Mouse (Mus musculus) neural tube, embryonic 15.5 days (tissue): ENCODE results near the gene Synpo2l. TPM values are rescaled to one million over a fixed set of nuclear protein-coding genes. Genes with fewer than 3 reads are reported as not detected.
A peak's percentile ranks its signal among the peaks of the same experiment; 100 is the strongest.
"Not testable (repeated sequence)": the region's sequence is repeated elsewhere in the genome, so short reads cannot be mapped to it uniquely, and the experiment has no call there.

Source experiments
- ATAC-seq: fragments of 200-750 bp; cut with Nextera tagmentation; 2 replicates; pipeline ENCODE4 v1.8.0; 2017; ENCODE audit warnings: mild to moderate bottlenecking, moderate TSS enrichment, moderate library complexity; ENCODE audit not compliant: low FRiP score
- H3K27ac ChIP-seq: fragments of 300-500 bp; sonication (generic); replicated peaks from 2 replicates; pipeline ENCODE4 v1.5.1; 2015; ENCODE audit warnings: mild to moderate bottlenecking, inconsistent platforms
- H3K27me3 ChIP-seq: fragments of 300-500 bp; sonication (generic); replicated peaks from 2 replicates; pipeline ENCODE4 v1.6.1; 2015; ENCODE audit warnings: inconsistent platforms
- H3K36me3 ChIP-seq: fragments of 300-500 bp; sonication (generic); 2 replicates; pipeline ENCODE4 v1.6.1; 2015; ENCODE audit warnings: inconsistent platforms
- H3K4me1 ChIP-seq: fragments of 300-500 bp; sonication (generic); 2 replicates; pipeline ENCODE4 v1.6.1; 2015; ENCODE audit warnings: inconsistent platforms
- H3K4me2 ChIP-seq: fragments of 300-500 bp; sonication (generic); 2 replicates; pipeline ENCODE4 v1.6.1; 2015; ENCODE audit warnings: inconsistent platforms, mild to moderate bottlenecking, moderate library complexity
- H3K4me3 ChIP-seq: fragments of 300-500 bp; sonication (generic); replicated peaks from 2 replicates; pipeline ENCODE4 v1.5.1; 2015; ENCODE audit warnings: mild to moderate bottlenecking, inconsistent platforms
- H3K9ac ChIP-seq: fragments of 300-500 bp; sonication (generic); replicated peaks from 2 replicates; pipeline ENCODE4 v1.6.1; 2015; ENCODE audit warnings: mild to moderate bottlenecking, inconsistent platforms
- H3K9me3 ChIP-seq: fragments of 300-500 bp; sonication (generic); replicated peaks from 2 replicates; pipeline ENCODE4 v1.6.1; 2016; ENCODE audit warnings: inconsistent platforms
- WGBS: fragments of 180-500 bp; shearing (Covaris S2); methylation state at CpG from one replicate; pipeline ENCODE4 v1.1.7; 2015; ENCODE audit warnings: mixed read lengths; 5-methylcytosine and 5-hydroxymethylcytosine counted together
- polyA plus RNA-seq: library from polyadenylated mRNA; unstranded; fragments of >200 nt; fragmentation: Nextera tagmentation; extraction: Ambion mirVana; gene quantifications from 2 replicates; pipeline ENCODE4 v1.2.1, GENCODE M21; 2015

Gene Synpo2l
- 1.4 and 2.4 TPM in 2 replicates for polyA plus RNA-seq

GRCm38 (mm10) chr14:20668154-20668810 is at the start of gene Synpo2l:
Gene Synpo2l, minus strand, starts transcription at chr14:20668354.
- Histone ChIP-seq H3K36me3 (no peaks in the 10 kb centered on the region), H3K4me3 (no peak within 1 kb of the TSS), H3K27me3 (peaks cover 23% of the 10 kb centered on the region), H3K27ac (no peak within 1 kb of the TSS), H3K9me3 (no peaks in the 10 kb centered on the region), H3K9ac (no peak within 1 kb of the TSS), H3K4me2 (no peak within 1 kb of the TSS), H3K4me1 (peaks cover 4% of the 10 kb centered on the region)
- WGBS, result 77% methylated on average over 8 of the region's 8 CpGs
- ATAC-seq, result no peak

- no peak overlapping the region for H3K9ac ChIP-seq
- no peak overlapping the region for H3K4me3 ChIP-seq
- ATAC-seq, result no peak
- H3K27ac ChIP-seq, result no peak overlapping the region
- H3K4me1 ChIP-seq, result peaks cover 14% of the 10 kb centered on the region
- 81% methylated on average over 11 of the region's 11 CpGs for WGBS
- no peaks in the 10 kb centered on the region for H3K27me3 ChIP-seq
- peaks cover 85% of the 10 kb centered on the region for H3K36me3 ChIP-seq
- no peak overlapping the region for H3K4me2 ChIP-seq
- H3K9me3 ChIP-seq, result no peaks in the 10 kb centered on the region
Measured at GRCm38 (mm10) chr14:20713832-20714231, 45.7 kb upstream of the Synpo2l start.

GRCm38 (mm10) chr14:20708239-20708638 is 40.1 kb upstream of the Synpo2l start:
- ATAC-seq, result no peak
- Histone ChIP-seq H3K9ac (peak overlapping the region; percentile 100), H3K27me3 (no peaks in the 10 kb centered on the region), H3K27ac (peak overlapping the region; percentile 96), H3K4me1 (peaks cover 37% of the 10 kb centered on the region), H3K4me3 (peak overlapping the region; percentile 100), H3K9me3 (no peaks in the 10 kb centered on the region), H3K36me3 (peaks cover 38% of the 10 kb centered on the region), H3K4me2 (peak overlapping the region; percentile 80)
- 8% methylated on average over 10 of the region's 10 CpGs for WGBS

GRCm38 (mm10) chr14:20707201-20708190 is 39.3 kb upstream of the Synpo2l start, which contains the start of gene Zswim8:
Gene Zswim8, plus strand, starts transcription at chr14:20707552.
- peaks cover 30% of the 10 kb centered on the region for H3K36me3 ChIP-seq
- H3K4me2 ChIP-seq, result peak within 1 kb of the TSS; percentile 80
- peak within 1 kb of the TSS; percentile 100 for H3K9ac ChIP-seq
- peaks cover 37% of the 10 kb centered on the region for H3K4me1 ChIP-seq
- H3K4me3 ChIP-seq, result peak within 1 kb of the TSS; percentile 100
- peak; percentile 93 for ATAC-seq
- H3K9me3 ChIP-seq, result no peaks in the 10 kb centered on the region
- H3K27ac ChIP-seq, result peak within 1 kb of the TSS; percentile 96
- WGBS, result under 1% methylated on average over 79 of the region's 80 CpGs
- no peaks in the 10 kb centered on the region for H3K27me3 ChIP-seq

GRCm38 (mm10) chr14:20703461-20703860 is 35.3 kb upstream of the Synpo2l start:
- H3K4me1 ChIP-seq, result peaks cover 57% of the 10 kb centered on the region
- WGBS, result 11% methylated on average over 8 of the region's 8 CpGs

GRCm38 (mm10) chr14:20702741-20703381 is 34.7 kb upstream of the Synpo2l start, which contains the start of gene Chchd1:
Gene Chchd1, plus strand, starts transcription at chr14:20703006.
- H3K27me3 ChIP-seq, result no peaks in the 10 kb centered on the region
- peak within 1 kb of the TSS; percentile 81 for H3K9ac ChIP-seq
- H3K4me2 ChIP-seq, result peak within 1 kb of the TSS; percentile 68
- H3K4me3 ChIP-seq, result peak within 1 kb of the TSS; percentile 88
- peaks cover 58% of the 10 kb centered on the region for H3K4me1 ChIP-seq
- peaks cover 12% of the 10 kb centered on the region for H3K36me3 ChIP-seq
- no peaks in the 10 kb centered on the region for H3K9me3 ChIP-seq
- under 1% methylated on average over 61 of the region's 61 CpGs for WGBS
- peak within 1 kb of the TSS; percentile 91 for H3K27ac ChIP-seq
- ATAC-seq, result peak; percentile 75

More at GRCm38 (mm10) chr14:20703461-20703860, 35.3 kb upstream of the Synpo2l start:
- not testable (repeated sequence) for H3K9me3 ChIP-seq, ATAC-seq, H3K27me3 ChIP-seq
- peak overlapping the region; percentile 81 for H3K9ac ChIP-seq
- peaks cover 12% of the 10 kb centered on the region for H3K36me3 ChIP-seq
- peak overlapping the region; percentile 91 for H3K27ac ChIP-seq
- H3K4me3 ChIP-seq, result peak overlapping the region; percentile 88
- H3K4me2 ChIP-seq, result peak overlapping the region; percentile 68

- Histone ChIP-seq H3K9ac (peak overlapping the region; percentile 81), H3K4me1 (peaks cover 64% of the 10 kb centered on the region), H3K9me3 (no peaks in the 10 kb centered on the region), H3K36me3 (peaks cover 12% of the 10 kb centered on the region), H3K27me3 (no peaks in the 10 kb centered on the region), H3K27ac (peak overlapping the region; percentile 91), H3K4me3 (peak overlapping the region; percentile 88), H3K4me2 (peak overlapping the region; percentile 68)
- peak; percentile 37 for ATAC-seq
- WGBS, result 15% methylated on average over 15 of the region's 15 CpGs
Measured at GRCm38 (mm10) chr14:20702096-20702740, 34.1 kb upstream of the Synpo2l start.

- H3K4me2 ChIP-seq, result peak overlapping the region; percentile 68
- H3K4me3 ChIP-seq, result peak overlapping the region; percentile 88; the same call in 1 of the 2 replicates
- no peak overlapping the region; the same call in 1 of the 2 replicates for H3K27ac ChIP-seq
- H3K9ac ChIP-seq, result no peak overlapping the region
- WGBS, result 85% methylated on average over 8 of the region's 8 CpGs
- no peak for ATAC-seq
- no peaks in the 10 kb centered on the region for H3K27me3 ChIP-seq
- H3K4me1 ChIP-seq, result peaks cover 66% of the 10 kb centered on the region
- H3K9me3 ChIP-seq, result no peaks in the 10 kb centered on the region
- peaks cover 12% of the 10 kb centered on the region for H3K36me3 ChIP-seq
Measured at GRCm38 (mm10) chr14:20701554-20701953, 33.4 kb upstream of the Synpo2l start.

GRCm38 (mm10) chr14:20700362-20700761 is 32.2 kb upstream of the Synpo2l start:
- Histone ChIP-seq H3K9ac (no peak overlapping the region), H3K9me3 (no peaks in the 10 kb centered on the region), H3K4me1 (peaks cover 73% of the 10 kb centered on the region)

GRCm38 (mm10) chr14:20698515-20698914 is 30.4 kb upstream of the Synpo2l start:
- Histone ChIP-seq H3K4me2 (peak overlapping the region; percentile 85), H3K27me3 (no peaks in the 10 kb centered on the region), H3K4me1 (peaks cover 77% of the 10 kb centered on the region), H3K36me3 (peaks cover 11% of the 10 kb centered on the region), H3K9ac (0 out of 2 replicates have a peak overlapping the region, but pooled peaks have one; percentile 5), H3K9me3 (no peaks in the 10 kb centered on the region), H3K27ac (no peak overlapping the region), H3K4me3 (no peak overlapping the region)
- 90% methylated on average over 2 of the region's 2 CpGs for WGBS
- ATAC-seq, result no peak

More at GRCm38 (mm10) chr14:20700362-20700761, 32.2 kb upstream of the Synpo2l start:
- no peak overlapping the region for H3K27ac ChIP-seq
- no peaks in the 10 kb centered on the region for H3K27me3 ChIP-seq
- no peak overlapping the region for H3K4me3 ChIP-seq
- 86% methylated on average over 3 of the region's 3 CpGs for WGBS
- peaks cover 12% of the 10 kb centered on the region for H3K36me3 ChIP-seq
- no peak overlapping the region; the same call in 1 of the 2 replicates for H3K4me2 ChIP-seq
- ATAC-seq, result no peak
